Mouse (Mus musculus): ENCODE measurements at regions not wholly inside any gene's neighbourhood (a gene's known extent, or its start where the extent isn't known, plus 50 kb on each side); places are given as distances from the start of the nearest gene placed in this dataset.

DNA sequence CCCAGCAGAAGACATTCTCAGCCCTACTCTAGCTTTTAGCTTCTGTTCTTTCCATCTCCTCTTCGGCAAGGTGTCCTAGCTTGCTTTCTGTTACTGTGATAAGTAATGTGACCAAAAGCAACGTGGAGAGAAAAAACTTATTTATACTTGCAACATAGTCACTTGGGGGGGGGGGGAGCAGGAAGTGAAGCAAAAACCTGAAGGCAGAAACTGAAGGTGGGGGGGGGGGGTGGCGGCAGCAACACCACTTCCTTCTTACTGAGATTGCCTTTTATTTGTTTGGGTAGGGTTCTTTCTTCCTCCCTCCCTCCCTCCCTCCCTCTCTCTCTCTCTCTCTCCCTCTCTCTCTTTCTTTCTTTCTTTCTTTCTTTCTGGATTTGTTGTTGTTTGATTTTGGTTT is 103.8 kb upstream of the Gpr141 start:
- TF ChIP-seq POLR2A (IDR thresholded peaks at IDR 0.05; ENCODE audit: borderline replicate concordance, low read depth, low read length) (no peak), CTCF (IDR thresholded peaks at IDR 0.05; ENCODE audit: low read depth, low read length) (no peak)
